Mouse (Mus musculus) ES-Bruce4 (cell line): ENCODE results near the gene Gm10337.

ENCODE experiments used
- CTCF ChIP-seq: IDR thresholded peaks from one replicate; pipeline ENCODE4 v1.8.1; 2011; ENCODE audit warnings: low read depth, low read length
- POLR2A ChIP-seq: IDR thresholded peaks from one replicate; pipeline ENCODE4 v1.8.1; 2011; ENCODE audit warnings: low read length; ENCODE audit not compliant: insufficient read depth

DNA sequence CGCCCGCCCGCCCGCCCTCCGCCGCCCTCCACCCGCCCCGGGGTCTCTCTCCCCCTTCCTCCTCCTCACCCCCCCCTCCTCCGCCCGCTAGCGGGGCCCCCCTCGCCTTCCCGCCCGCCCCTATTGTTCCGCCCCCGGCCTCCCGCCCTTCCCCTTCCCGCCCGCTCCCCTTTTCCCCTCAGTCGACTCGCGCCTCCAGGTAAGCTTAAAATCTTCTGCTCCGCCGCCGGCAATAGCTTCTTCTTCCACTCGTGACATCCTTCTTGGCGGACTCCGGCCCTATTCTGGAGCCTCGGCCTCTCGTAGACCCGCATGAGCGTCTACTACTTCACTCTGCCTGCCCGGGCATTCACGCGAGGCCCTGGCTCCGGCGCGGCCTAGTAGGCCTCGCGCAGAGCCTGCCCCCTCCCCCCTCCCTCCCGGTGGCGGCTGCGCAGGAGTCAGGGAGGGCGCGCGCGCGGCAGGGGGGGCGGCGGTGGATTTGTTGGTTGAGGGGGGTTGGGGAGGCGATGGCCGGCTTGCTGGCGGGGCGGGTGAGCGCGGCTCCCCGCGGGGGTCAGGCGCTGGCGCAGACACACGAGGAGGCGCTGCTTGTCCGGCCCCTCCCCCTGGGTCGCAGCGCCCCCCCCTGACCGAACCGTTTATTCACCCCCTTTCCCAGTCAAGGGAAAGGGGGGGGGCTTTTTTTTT lies 32.8 kb upstream of the Gm10337 start:
- TF ChIP-seq CTCF, result peak; percentile 32
- no peak for TF ChIP-seq POLR2A
